Mouse (Mus musculus): Measurements from ENCODE around the gene Wdfy4.

DNA sequence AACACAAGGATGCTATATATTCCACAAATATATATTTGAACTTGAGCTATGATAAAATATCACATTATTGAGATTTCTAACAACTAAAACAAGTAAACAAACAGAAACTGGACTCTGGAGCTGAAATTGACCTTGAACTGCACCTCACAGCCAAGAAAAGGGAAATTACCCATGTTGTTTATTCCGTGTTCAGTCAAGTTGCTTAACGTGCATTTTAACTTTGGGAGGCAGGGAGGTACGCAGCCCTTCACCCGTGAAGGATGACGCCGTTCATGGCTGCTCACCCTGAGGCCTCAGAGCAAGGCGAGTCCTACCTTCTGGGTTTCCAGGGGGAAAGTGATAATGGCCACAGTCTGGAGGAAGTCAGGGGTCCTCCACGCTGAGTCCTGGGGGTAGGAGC lies 102.0 kb downstream of the Wdfy4 start:
- TF ChIP-seq CTCF (IDR thresholded peaks at IDR 0.05; ENCODE audit: low read depth) (no peak), EP300 (IDR thresholded peaks at IDR 0.05; ENCODE audit: low read depth) (no peak)
